In genomic region chr15:102073559-102074069, GRCm38 (mm10) we compare ENCODE assay signal across 7 mouse cellular contexts. TPM values are rescaled to one million over a fixed set of nuclear protein-coding genes. Genes with fewer than 3 reads are reported as not detected.
DNase-seq lines count a peak whose midpoint lies in the region; ATAC-seq lines count a peak whose summit lies in the region.

Gene Eif4b, plus strand, starts transcription at chr15:102073773.

- ATAC-seq in intestine, embryonic 15.5 days: peak; percentile 94

- no peaks in the 10 kb centered on the region for H3K27me3 ChIP-seq in intestine, embryonic 15.5 days (replicated peaks)
- H3K27me3 ChIP-seq in midbrain, embryonic 10.5 days (ENCODE audit: low read depth, poor library complexity, severe bottlenecking): no peaks in the 10 kb centered on the region; the same call in 1 of the 2 replicates

- peak within 1 kb of the TSS; percentile 61 for H3K4me2 ChIP-seq in intestine, embryonic 15.5 days (replicated peaks)

- WGBS in intestine, embryonic 15.5 days: under 1% methylated on average over 58 of the region's 58 CpGs
- under 1% methylated on average over 58 of the region's 58 CpGs for WGBS in midbrain, embryonic 10.5 days

- peak within 1 kb of the TSS; percentile 81 for H3K4me3 ChIP-seq in intestine, embryonic 15.5 days (replicated peaks)
- H3K4me3 ChIP-seq in midbrain, embryonic 10.5 days: peak within 1 kb of the TSS; percentile 98

- H3K36me3 ChIP-seq in intestine, embryonic 15.5 days: no peaks in the 10 kb centered on the region
- peaks cover 13% of the 10 kb centered on the region for H3K36me3 ChIP-seq in midbrain, embryonic 10.5 days

- intact Hi-C loops in gastrocnemius, postnatal 36 days (cut with DNase I): loop anchor here (10.0 kb wide), 1 partner anchor 849 kb away; the partner anchor contains the start of gene Grasp
- intact Hi-C loops in left cerebral cortex, postnatal 25 days (cut with DNase I): loop anchor here (10.0 kb wide), 1 partner anchor 849 kb away; the partner anchor contains the start of gene Grasp

- peak within 1 kb of the TSS; percentile 94 for H3K27ac ChIP-seq in intestine, embryonic 15.5 days
- H3K27ac ChIP-seq in midbrain, embryonic 10.5 days (replicated peaks): peak within 1 kb of the TSS; percentile 99

- peak within 1 kb of the TSS; percentile 92 for H3K9ac ChIP-seq in intestine, embryonic 15.5 days

- H3K4me1 ChIP-seq in intestine, embryonic 15.5 days (replicated peaks): no peaks in the 10 kb centered on the region
- H3K4me1 ChIP-seq in midbrain, embryonic 10.5 days: peaks cover 34% of the 10 kb centered on the region

- no peaks in the 10 kb centered on the region for H3K9me3 ChIP-seq in intestine, embryonic 15.5 days
- no peaks in the 10 kb centered on the region for H3K9me3 ChIP-seq in midbrain, embryonic 10.5 days (replicated peaks)

- peak; percentile 100 for DNase-seq in adrenal gland, adult 2 months
- DNase-seq in embryo, embryonic 11.5 days (ENCODE audit: low read depth, low spot score): peak; percentile 99
- peak; percentile 97 to 98 for DNase-seq in gastrocnemius, postnatal 36 days
- DNase-seq in left cerebral cortex, postnatal 25 days (ENCODE audit: low spot score in 2 of 2): peak; percentile 99
- peak; percentile 99 for DNase-seq in midbrain, embryonic 10.5 days (ENCODE audit: low spot score)
- peak; percentile 99 for DNase-seq in right cerebral cortex, postnatal 4 days

RNA-seq across cellular contexts. Expression of gene Eif4b, which starts in this region (rescaled TPM):
- 100 to 1,000 TPM; 230 to 238 TPM for total RNA-seq in adrenal gland, adult 2 months (2021)
- polyA plus RNA-seq in adrenal gland, adult 2 months (2012; rRNA removed): 28.8 and 43.7 TPM in 2 replicates
- 100 to 1,000 TPM; 148 to 169 TPM for total RNA-seq in gastrocnemius, postnatal 36 days (2021)
- polyA plus RNA-seq in intestine, embryonic 15.5 days (2015; fragmentation: Nextera tagmentation; extraction: Ambion mirVana): 122 and 124 TPM in 2 replicates
- total RNA-seq in left cerebral cortex, postnatal 25 days (2021): 100 to 1,000 TPM; 157 to 161 TPM
- polyA plus RNA-seq in midbrain, embryonic 10.5 days (2016; fragmentation: Nextera tagmentation; extraction: Ambion mirVana): 113 and 125 TPM in 2 replicates

Comparison
In these comparisons a context has a peak if more than half of its experiments do, and no peak if none do; other contexts are left out.
1. Peak in every context shown above with its lines: DNase-seq, ATAC-seq, H3K4me3 ChIP-seq and H3K27ac ChIP-seq.